Mouse (Mus musculus) stomach, embryonic 15.5 days (tissue): ENCODE measurements at regions not wholly inside any gene's neighbourhood (a gene's known extent, or its start where the extent isn't known, plus 50 kb on each side); places are given as distances from the start of the nearest gene placed in this dataset.

Experiments used
- ATAC-seq: fragments of 200-750 bp; cut with Nextera tagmentation; 2 replicates; pipeline ENCODE4 v1.8.0; 2017; ENCODE audit warnings: low read depth, moderate number of reproducible peaks, moderate TSS enrichment; ENCODE audit not compliant: insufficient read depth, low FRiP score
- H3K27ac ChIP-seq: fragments of 300-500 bp; sonication (generic); 2 replicates; pipeline ENCODE4 v1.5.1; 2015; ENCODE audit warnings: mild to moderate bottlenecking, inconsistent platforms
- H3K27me3 ChIP-seq: fragments of 300-500 bp; sonication (generic); replicated peaks from 2 replicates; pipeline ENCODE4 v1.6.1; 2015; ENCODE audit warnings: inconsistent platforms
- H3K36me3 ChIP-seq: fragments of 300-500 bp; sonication (generic); 2 replicates; pipeline ENCODE4 v1.6.1; 2015; ENCODE audit warnings: inconsistent platforms
- H3K4me1 ChIP-seq: fragments of 300-500 bp; sonication (generic); 2 replicates; pipeline ENCODE4 v1.6.1; 2015; ENCODE audit warnings: inconsistent platforms
- H3K4me2 ChIP-seq: fragments of 300-500 bp; sonication (generic); 2 replicates; pipeline ENCODE4 v1.6.1; 2015; ENCODE audit warnings: mild to moderate bottlenecking, inconsistent platforms
- H3K4me3 ChIP-seq: fragments of 300-500 bp; sonication (generic); replicated peaks from 2 replicates; pipeline ENCODE4 v1.5.1; 2015; ENCODE audit warnings: inconsistent platforms
- H3K9ac ChIP-seq: fragments of 300-500 bp; sonication (generic); 2 replicates; pipeline ENCODE4 v1.6.1; 2015; ENCODE audit warnings: inconsistent platforms
- H3K9me3 ChIP-seq: fragments of 300-500 bp; sonication (generic); 2 replicates; pipeline ENCODE4 v1.6.1; 2016; ENCODE audit warnings: inconsistent platforms
- WGBS: fragments of 180-500 bp; shearing (Covaris S2); methylation state at CpG from one replicate; pipeline ENCODE4 v1.1.7; 2015; 5-methylcytosine and 5-hydroxymethylcytosine counted together

GRCm38 (mm10) chr3:148650241-148650640 is 340.1 kb downstream of the Adgrl2 start:
- Histone ChIP-seq H3K36me3 (no peaks in the 10 kb centered on the region), H3K4me2 (no peak overlapping the region), H3K4me1 (no peaks in the 10 kb centered on the region), H3K27ac (no peak overlapping the region), H3K9me3 (no peaks in the 10 kb centered on the region), H3K4me3 (no peak overlapping the region), H3K27me3 (no peaks in the 10 kb centered on the region), H3K9ac (no peak overlapping the region)
- 70% methylated on average over 8 of the region's 8 CpGs for WGBS
- no peak for ATAC-seq

DNA sequence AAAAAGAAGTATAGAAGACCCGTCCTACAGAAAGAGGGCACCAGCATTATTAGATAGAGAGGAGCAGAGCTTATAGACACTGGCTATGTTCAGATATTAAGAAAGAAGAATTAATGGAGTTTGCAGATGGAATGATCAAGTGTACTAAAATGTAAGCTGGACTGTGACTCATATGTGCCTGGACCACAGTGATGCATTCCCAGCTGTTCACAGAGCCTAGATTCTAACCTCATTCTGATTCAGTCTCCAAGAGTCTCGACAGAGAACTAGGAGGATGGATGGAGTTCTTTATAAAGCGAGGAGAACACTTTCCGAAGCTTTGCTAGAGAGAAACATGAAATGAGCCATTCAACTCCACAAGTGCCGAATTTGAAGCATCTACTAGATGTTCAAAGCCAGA is 345.4 kb downstream of the Adgrl2 start:
- Histone ChIP-seq H3K36me3 (no peaks in the 10 kb centered on the region), H3K27ac (no peak overlapping the region), H3K4me1 (no peaks in the 10 kb centered on the region), H3K27me3 (no peaks in the 10 kb centered on the region), H3K4me2 (no peak overlapping the region), H3K9me3 (no peaks in the 10 kb centered on the region), H3K9ac (no peak overlapping the region), H3K4me3 (no peak overlapping the region)
- 88% methylated on average over 5 of the region's 5 CpGs for WGBS
- no peak for ATAC-seq

GRCm38 (mm10) chr3:148641581-148641980 is 348.8 kb downstream of the Adgrl2 start:
- H3K9me3 ChIP-seq: no peaks in the 10 kb centered on the region
- no peak overlapping the region for H3K27ac ChIP-seq
- H3K9ac ChIP-seq: no peak overlapping the region
- no peaks in the 10 kb centered on the region for H3K27me3 ChIP-seq
- H3K4me1 ChIP-seq: no peaks in the 10 kb centered on the region
- H3K4me2 ChIP-seq: no peak overlapping the region
- ATAC-seq: no peak
- no peak overlapping the region for H3K4me3 ChIP-seq
- WGBS: 72% methylated on average over 3 of the region's 3 CpGs
- H3K36me3 ChIP-seq: no peaks in the 10 kb centered on the region

GRCm38 (mm10) chr3:148640680-148641101 is 349.7 kb downstream of the Adgrl2 start:
- no peaks in the 10 kb centered on the region for H3K4me1 ChIP-seq
- no peak for ATAC-seq
- H3K27me3 ChIP-seq: no peaks in the 10 kb centered on the region
- H3K4me2 ChIP-seq: no peak overlapping the region
- no peak overlapping the region for H3K4me3 ChIP-seq
- no peak overlapping the region for H3K27ac ChIP-seq
- H3K9me3 ChIP-seq: no peaks in the 10 kb centered on the region
- no peaks in the 10 kb centered on the region for H3K36me3 ChIP-seq
- 42% methylated on average over 3 of the region's 3 CpGs for WGBS
- no peak overlapping the region for H3K9ac ChIP-seq

- Histone ChIP-seq H3K27ac (no peak overlapping the region), H3K9me3 (no peaks in the 10 kb centered on the region), H3K4me2 (no peak overlapping the region), H3K9ac (no peak overlapping the region), H3K4me3 (no peak overlapping the region), H3K4me1 (peaks cover 3% of the 10 kb centered on the region; the same call in 1 of the 2 replicates), H3K27me3 (no peaks in the 10 kb centered on the region), H3K36me3 (no peaks in the 10 kb centered on the region)
- ATAC-seq: no peak
- WGBS: 60% methylated on average over 4 of the region's 4 CpGs
These were observed 355.3 kb downstream of the Adgrl2 start for GRCm38 (mm10) chr3:148635101-148635500.

- no peak overlapping the region for H3K4me3 ChIP-seq
- no peaks in the 10 kb centered on the region for H3K9me3 ChIP-seq
- 28% methylated on average over 3 of the region's 3 CpGs for WGBS
- peaks cover 3% of the 10 kb centered on the region; the same call in 1 of the 2 replicates for H3K4me1 ChIP-seq
- no peaks in the 10 kb centered on the region for H3K27me3 ChIP-seq
- H3K9ac ChIP-seq: no peak overlapping the region
- ATAC-seq: no peak
- no peak overlapping the region for H3K27ac ChIP-seq
- no peaks in the 10 kb centered on the region for H3K36me3 ChIP-seq
- H3K4me2 ChIP-seq: no peak overlapping the region
These were observed 356.0 kb downstream of the Adgrl2 start for GRCm38 (mm10) chr3:148634352-148634751.

DNA sequence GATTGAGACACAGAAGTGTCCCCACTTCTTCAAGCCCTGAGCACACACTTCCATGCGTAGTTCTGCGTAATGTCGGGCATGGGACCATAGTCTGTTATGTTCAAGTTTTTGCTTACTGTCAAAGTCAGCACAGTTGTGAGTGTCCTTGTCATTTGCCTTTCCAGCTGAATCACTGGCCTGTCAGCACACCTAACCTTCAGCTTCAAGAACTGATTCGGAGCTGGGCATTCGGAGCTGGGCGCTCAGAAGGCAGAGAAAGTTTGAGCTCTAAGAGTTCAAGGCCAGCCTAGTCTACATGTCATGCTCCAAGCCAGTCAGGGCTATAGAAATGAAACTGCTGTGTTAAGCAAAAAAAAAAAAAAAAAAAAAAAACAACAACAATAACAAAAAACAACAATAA is 357.1 kb downstream of the Adgrl2 start:
- WGBS: 96% methylated on average over 6 of the region's 6 CpGs
- H3K27ac ChIP-seq: no peak overlapping the region
- H3K4me1 ChIP-seq: peaks cover 3% of the 10 kb centered on the region; the same call in 1 of the 2 replicates
- no peak overlapping the region for H3K9ac ChIP-seq
- H3K4me2 ChIP-seq: no peak overlapping the region
- ATAC-seq: no peak
- H3K27me3 ChIP-seq: no peaks in the 10 kb centered on the region
- no peaks in the 10 kb centered on the region for H3K9me3 ChIP-seq
- H3K4me3 ChIP-seq: no peak overlapping the region
- H3K36me3 ChIP-seq: no peaks in the 10 kb centered on the region

DNA sequence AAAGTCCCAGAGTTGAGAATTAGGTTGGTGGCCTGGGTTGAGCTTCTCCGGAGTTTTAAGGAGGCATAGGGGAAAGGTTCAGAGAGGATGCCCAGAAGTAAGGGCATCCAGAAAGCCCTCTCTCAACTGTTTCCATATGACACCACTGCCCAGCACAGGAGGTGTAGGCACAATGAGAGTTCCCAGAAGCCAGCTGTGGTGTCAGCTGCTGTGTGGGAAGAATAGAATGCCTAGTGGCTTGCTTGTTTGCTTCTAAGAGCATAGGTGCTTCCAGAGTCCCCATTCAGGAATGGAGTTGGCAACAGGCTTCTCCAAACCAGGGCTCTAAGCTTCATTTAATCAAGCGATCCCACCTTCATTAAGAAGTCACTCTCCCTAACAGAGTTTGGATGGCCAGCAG is 357.9 kb downstream of the Adgrl2 start:
- H3K4me3 ChIP-seq: no peak overlapping the region
- WGBS: 76% methylated on average over 2 of the region's 2 CpGs
- H3K36me3 ChIP-seq: no peaks in the 10 kb centered on the region
- H3K27ac ChIP-seq: no peak overlapping the region
- H3K9ac ChIP-seq: no peak overlapping the region
- no peak overlapping the region for H3K4me2 ChIP-seq
- H3K9me3 ChIP-seq: no peaks in the 10 kb centered on the region
- H3K27me3 ChIP-seq: no peaks in the 10 kb centered on the region
- ATAC-seq: no peak
- H3K4me1 ChIP-seq: peaks cover 3% of the 10 kb centered on the region; the same call in 1 of the 2 replicates

GRCm38 (mm10) chr3:148631415-148632192 is 358.8 kb downstream of the Adgrl2 start:
- no peak for ATAC-seq
- H3K4me2 ChIP-seq: no peak overlapping the region
- H3K27ac ChIP-seq: no peak overlapping the region
- H3K4me3 ChIP-seq: no peak overlapping the region
- H3K27me3 ChIP-seq: no peaks in the 10 kb centered on the region
- no peaks in the 10 kb centered on the region for H3K36me3 ChIP-seq
- no peak overlapping the region for H3K9ac ChIP-seq
- peaks cover 3% of the 10 kb centered on the region; the same call in 1 of the 2 replicates for H3K4me1 ChIP-seq
- H3K9me3 ChIP-seq: no peaks in the 10 kb centered on the region
- 51% methylated on average over 18 of the region's 18 CpGs for WGBS

GRCm38 (mm10) chr3:148630865-148631264 is 359.5 kb downstream of the Adgrl2 start:
- Histone ChIP-seq H3K4me1 (peaks cover 3% of the 10 kb centered on the region; the same call in 1 of the 2 replicates), H3K9ac (no peak overlapping the region), H3K4me2 (no peak overlapping the region), H3K4me3 (no peak overlapping the region), H3K36me3 (no peaks in the 10 kb centered on the region), H3K9me3 (no peaks in the 10 kb centered on the region), H3K27ac (no peak overlapping the region), H3K27me3 (no peaks in the 10 kb centered on the region)
- no peak for ATAC-seq
- 55% methylated on average over 7 of the region's 7 CpGs for WGBS

- H3K4me2 ChIP-seq: no peak overlapping the region
- H3K27ac ChIP-seq: no peak overlapping the region
- no peak overlapping the region for H3K9ac ChIP-seq
- no peaks in the 10 kb centered on the region for H3K9me3 ChIP-seq
- no peak for ATAC-seq
- H3K4me3 ChIP-seq: no peak overlapping the region
- H3K4me1 ChIP-seq: no peaks in the 10 kb centered on the region
- no peaks in the 10 kb centered on the region for H3K27me3 ChIP-seq
- no peaks in the 10 kb centered on the region for H3K36me3 ChIP-seq
- WGBS: 60% methylated on average over 9 of the region's 9 CpGs
These were observed 375.2 kb downstream of the Adgrl2 start for GRCm38 (mm10) chr3:148614971-148615671.

GRCm38 (mm10) chr3:148613443-148613842 is 376.9 kb downstream of the Adgrl2 start:
- Histone ChIP-seq H3K9me3 (no peaks in the 10 kb centered on the region), H3K36me3 (no peaks in the 10 kb centered on the region), H3K4me2 (no peak overlapping the region), H3K27me3 (no peaks in the 10 kb centered on the region), H3K4me3 (no peak overlapping the region), H3K4me1 (no peaks in the 10 kb centered on the region), H3K27ac (no peak overlapping the region), H3K9ac (no peak overlapping the region)
- WGBS: 61% methylated on average over 3 of the region's 3 CpGs
- ATAC-seq: no peak
